Mouse (Mus musculus) left cerebral cortex, adult 9 months (tissue): ENCODE data around the gene Ap1g2.

Source experiments
- DNase-seq, 2 experiments: peaks; one replicate each; pipeline ENCODE4 v3.0.0; 2022; ENCODE audit warnings: low spot score in 2 of 2

Ap1g2 gene

DNA sequence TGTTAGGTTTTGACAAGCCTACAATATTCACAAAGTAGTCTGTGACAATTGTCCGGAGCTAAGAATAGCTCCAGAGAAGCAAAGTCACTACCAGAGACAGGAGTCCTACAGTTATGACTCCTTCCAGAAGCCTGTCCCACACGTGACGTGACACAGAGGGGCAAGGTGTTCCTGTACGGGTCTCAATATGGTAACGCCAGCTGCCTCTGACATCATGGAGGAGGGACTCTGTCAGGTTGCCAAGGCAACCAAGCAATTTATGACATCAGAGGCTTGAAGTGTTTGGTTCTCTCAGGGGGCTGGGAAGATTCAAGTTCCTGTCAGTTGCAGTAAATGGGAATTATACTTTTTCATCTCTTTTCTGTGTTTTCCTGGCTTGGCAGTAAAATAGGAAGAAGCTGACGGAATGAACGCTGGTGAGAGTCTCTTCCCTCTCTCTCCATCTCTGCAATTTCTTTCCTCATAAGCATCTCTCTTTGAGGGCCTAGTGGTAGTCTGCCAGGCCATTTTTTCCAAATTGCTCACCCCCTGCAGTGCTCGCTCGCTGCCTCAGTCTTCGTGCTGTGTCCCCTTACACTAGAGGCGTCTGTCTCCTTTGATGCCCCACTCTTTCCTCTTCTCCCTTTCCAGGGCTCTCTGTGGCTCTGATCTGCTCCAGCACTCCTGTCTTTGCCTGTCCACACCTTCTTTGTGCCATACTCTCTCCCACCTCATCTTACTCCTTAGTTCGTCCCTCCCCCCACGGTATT, 17.0 kb downstream of the Ap1g2 start:
- DNase-seq: peak in 1 of 2 experiments; percentile 71

DNA sequence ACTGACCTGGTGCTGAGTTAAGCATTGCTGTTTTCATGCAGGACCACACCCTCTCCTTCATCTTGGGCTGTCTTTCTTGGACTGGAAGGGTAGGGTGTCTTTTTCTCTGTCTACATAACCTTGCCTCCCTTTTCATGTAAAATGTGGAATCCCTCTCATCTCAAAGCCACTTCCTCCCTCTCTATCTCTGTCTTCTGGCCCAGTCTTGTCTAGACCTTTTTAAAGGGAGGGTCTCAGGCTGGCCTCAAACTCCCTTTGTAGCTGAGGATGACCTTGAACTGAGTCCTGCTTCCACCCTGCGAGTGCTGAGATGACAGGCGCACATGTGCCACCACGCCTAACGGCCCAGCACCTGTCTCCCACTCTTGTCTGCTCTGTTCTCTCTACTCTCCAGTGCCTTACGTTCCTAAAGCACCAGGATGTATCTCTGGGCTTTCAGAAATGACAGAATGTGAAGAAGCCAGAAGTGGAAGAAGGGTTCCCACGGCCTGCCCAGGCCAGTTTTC, 20.3 kb downstream of the Ap1g2 start:
- no peak for DNase-seq

DNA sequence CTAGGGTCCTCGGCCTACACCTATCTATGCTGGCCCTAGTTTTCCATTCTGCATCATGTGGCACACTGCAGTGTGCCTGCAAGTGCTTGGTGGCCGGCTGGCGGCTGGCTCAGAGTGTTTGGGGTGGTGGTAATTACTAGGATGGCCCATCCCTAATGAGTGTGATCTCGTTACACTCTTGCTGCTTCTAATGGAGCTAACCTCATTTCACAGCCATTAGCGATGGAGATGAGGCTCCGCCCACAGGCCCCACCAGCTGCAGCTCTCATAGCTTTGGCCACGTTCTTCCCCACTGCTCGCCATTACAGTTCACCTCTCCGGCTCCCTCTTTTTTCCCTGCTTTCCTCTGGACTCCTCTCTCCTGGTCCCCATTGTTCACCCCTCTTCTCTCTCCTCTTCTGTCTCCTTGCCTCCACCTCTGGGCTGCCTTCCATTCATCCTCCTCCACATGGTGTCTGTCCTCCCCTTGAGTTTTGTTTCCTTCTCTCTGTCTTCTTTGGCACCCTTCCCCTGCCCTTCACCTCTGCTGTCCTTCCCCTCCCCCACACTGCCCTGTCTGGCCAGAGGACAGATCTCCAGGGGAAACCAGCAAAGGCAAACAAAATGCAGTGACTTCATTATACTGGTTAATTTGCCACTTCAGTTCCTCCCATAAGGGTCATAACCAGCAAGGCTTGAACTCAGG, 20.9 kb downstream of the Ap1g2 start:
- DNase-seq: no peak

DNA sequence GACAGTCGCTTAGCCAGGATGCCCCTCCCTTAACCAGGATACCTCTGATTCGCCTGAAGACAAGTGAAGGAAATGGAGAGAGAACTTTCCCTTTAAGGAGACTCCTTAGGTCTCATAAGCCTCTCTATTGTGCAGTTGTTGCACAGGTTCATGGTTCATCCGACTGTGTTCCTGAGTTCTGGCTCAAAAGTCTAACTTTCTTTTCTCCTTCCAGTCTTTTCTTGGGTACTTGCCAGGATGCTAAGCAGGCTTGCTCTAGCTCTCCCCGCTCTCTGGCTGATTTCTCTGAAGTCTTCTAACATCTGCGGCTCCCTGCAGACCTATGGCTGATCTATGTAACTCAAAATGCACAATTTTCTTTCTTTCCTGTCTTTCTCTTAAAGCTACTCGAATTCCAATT, 22.9 kb downstream of the Ap1g2 start:
- DNase-seq: no peak

DNA sequence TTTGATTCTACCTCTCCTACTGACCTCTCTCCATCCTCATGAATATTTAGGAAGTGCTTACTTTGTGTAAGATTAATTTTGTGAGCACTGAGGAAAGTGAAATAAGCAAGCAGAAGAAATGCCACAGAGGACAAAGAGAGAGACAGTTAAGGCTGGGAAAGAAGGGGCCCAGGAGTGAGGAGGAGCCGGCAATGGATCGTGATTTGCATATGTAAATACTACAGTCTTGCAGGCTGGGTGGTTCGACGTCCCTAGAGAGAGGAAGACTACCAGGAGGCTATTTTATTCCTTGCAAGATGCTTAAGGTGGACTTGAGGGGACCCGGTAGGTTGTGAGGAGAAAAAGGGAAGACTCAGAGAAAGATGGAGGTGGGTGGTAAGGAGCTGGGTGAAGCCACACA, 25.3 kb downstream of the Ap1g2 start:
- DNase-seq: no peak

DNA sequence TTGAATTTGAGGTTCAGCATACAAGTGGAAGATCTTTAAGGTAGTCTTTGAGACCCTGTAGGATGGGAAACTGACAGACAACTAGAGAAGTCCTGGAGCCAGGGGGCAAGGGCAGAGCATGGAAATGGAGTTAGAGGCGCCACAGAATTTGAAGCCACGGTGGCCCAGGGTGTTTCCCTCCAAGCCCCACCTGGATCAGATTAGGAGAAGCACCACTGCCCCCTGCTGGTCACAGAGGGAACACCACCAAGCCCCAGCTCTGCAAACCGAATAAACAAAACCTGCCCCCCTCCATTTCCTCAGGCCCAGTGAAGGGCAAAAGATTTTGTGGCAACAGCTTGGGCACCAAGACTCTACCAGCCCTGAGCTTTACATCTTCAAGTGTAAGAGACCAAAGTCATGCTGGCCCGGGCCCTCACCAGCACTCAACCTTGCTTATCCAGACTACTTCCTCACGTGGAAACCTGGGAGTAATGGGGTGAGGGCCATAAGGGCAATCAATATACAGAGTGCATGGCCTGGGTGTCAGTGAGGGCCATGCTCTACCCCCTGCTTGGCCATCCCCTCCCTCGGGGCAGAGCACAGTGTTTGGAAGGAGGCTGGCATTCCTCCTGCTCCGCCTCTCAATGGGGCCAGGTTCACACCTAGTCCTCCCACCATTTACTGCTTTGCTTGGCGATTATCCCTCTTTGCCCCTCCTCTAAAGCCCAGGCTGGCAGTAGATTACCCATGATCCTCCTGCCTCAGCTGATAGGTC, 27.0 kb downstream of the Ap1g2 start:
- peak in 1 of 2 experiments; percentile 76 for DNase-seq

DNA sequence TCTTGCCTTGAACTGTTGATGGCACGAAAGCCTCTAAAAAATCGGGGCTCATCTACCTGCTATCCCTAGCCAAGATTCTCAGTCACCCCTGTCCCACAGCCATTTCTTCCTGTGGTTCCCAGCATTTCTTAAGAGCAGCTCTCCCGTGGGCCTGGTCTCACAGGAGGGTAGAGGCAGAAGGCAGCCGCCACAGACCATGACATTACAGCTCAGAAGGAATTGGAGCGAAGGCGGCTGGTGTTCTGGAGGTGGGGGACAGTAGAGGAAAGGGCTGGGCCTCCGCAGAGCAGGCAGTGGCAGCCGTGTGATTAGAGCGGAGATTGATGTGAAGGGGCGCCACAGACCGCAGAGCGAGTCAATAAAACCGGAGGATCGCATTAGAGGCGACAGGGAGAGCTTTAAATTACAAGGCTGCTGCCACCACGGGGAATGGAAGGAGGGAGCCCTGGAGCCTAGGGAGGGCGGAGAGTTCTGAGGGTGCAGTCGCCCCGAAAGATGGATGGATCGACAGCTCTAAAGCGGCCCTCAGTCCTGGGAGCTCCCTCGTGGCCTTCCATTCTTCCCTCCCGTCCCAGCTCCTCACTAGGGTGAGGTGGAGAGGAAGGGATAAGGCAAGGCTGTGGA, 27.9 kb downstream of the Ap1g2 start:
- DNase-seq: no peak

DNA sequence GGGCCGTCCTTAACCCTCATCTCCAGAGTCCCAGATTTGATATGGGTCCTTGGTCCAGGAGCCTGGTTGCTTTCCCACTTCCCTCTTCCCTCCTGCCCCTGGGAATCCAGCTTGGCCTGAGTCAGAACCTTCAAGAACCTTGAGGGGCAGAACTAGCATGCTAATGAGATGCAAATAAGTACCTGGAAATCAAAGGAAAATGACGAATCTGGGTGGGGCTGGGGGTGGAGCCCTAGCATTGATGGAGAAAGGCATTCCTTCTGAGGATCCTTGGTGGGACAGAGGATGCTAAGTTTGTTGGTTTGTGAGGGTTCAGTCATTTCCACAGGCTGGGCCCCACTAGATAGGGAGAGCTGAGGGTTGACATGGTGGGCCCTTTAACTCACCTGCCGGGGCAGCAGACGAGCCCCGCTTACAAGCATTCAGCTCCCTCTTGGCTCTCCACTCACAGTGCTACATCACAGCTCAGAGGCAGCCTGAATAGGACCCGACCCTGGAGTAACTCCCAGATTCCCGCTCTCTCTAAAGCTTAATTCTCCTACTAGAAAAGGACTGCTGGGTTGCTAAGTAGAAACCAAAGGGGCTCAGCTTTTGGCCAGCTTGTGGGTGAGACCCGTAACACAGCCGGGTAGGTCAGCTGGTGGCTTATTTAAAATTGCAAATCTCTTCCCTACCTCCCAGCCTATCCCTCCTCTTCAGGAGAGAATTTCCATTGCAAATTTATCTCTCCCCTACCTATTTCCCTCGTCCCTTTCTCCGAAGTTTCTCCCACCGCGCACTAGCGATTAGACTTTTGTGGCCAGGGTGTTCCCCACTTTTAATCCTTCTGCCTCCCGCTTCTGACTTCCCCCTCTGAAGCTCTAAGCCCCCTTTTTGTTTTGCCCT, 28.7 kb downstream of the Ap1g2 start:
- no peak for DNase-seq

DNA sequence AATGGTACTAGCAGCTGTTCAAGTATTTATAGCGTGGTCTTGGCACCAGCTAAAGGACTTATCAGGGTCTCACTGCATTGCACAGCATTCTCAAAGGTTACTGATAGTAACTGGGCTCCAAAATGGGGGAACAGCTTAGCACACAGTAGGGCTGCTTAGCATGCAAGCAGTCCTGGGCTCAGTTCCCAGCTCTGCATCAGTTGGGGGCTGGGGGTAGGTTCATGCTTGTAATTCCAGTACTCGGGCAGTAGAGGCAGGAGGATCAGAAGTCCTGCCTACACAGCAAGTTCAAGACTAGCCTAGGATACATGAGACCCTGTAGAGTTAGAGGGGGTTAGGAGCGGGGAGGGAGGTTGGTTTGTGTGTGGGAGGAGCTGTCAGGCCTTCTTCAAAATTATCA, 29.4 kb downstream of the Ap1g2 start:
- DNase-seq: no peak

DNA sequence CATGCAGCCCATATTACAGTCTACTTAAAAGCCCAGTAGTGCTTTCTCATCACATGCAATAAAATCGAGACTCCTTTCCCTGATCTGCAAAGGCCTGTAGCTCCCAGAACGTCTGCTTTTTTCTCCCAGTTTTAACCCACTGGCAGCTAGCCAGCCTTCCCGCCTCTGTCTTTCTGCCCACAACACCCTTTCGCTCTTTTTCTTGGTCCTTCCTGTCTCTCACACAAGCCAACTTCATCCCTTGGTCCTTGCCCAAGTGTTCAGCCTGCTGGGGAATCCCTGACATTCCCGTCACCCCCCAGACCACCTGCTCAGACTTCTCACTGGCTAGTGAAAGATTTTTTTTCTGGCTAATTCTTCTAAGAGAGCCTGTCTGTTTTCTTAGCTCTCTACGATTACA, 30.2 kb downstream of the Ap1g2 start:
- peak in 1 of 2 experiments; percentile 87 for DNase-seq

DNA sequence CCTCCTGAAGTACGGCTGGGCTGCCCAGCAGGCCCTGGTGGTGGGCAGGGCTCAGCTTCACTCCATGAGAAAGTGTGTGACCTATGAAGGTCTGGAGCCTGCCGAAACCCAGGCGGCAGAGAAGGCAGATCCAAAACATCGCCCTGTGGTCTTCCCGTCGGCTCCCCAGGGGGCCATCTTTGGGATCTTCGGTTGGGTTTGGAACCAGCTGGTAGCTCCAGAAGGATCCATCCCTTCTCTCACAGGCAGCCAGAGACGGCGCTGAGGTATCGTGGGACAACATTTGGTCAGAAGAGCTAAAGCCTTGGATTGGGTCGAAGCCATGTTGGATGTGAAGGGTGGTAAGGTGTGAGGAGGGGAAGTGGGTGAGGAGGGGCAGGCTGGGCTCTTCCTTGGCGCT, 32.0 kb downstream of the Ap1g2 start:
- no peak for DNase-seq

DNA sequence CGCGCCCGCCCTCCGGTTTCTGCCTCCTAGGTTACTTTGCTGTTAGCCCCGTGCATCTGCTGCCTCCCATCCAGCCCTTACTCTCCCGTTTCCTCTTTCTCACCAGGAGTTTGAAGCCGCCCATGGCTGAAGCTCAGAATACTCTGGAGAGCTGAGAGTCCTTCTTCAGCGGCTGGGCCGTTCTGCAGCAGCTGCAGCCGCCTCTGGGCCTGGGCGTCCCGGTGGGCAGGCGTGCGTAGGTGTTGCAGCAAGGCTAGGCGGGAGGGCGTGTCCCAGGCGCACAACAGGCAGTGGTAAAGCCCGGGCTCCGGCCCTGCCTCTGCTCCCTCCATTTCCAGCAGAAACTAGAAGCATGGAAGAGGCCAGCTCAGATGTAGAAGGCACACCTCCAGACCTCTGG, 34.6 kb downstream of the Ap1g2 start:
- no peak for DNase-seq

DNA sequence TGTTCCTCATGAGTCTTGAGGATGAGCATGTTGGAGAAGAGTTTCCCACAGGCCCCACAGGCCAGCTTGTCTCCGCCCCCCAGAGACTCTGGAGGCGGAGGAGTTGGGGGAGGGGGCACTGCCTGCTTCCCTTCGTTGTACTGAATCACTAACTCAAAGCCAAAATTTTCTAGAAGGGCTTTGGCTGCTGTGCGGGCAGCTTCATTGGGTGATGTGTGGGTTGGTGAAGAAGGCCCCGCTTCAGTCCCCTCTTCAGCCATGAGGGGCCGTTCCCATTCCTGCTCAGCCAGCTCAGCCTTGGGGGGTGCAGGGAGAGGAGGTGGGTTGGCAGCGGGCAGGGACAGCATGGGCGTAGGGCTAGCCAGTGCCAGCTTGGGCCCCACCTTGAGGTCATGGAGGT, 40.4 kb downstream of the Ap1g2 start:
- no peak for DNase-seq

DNA sequence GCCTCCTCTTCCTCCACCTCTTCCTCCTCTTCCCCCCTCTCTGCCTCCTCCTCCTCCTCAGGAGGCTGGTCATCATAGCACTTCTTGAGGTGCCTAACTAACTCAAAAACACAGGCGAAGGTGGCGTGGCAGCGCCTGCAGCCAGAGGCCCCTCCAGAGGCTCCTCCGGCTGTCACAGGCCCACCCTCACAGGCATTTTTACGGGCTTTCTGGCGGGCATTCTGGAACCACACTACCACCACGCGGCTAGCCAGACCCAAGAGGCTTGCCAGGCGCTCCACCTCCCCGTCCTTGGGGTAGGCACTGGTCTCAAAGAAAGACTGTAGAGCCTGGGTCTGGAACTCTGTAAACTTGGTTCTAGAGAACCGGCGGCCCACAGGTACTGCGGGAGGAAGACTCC, 41.0 kb downstream of the Ap1g2 start:
- DNase-seq: no peak

DNA sequence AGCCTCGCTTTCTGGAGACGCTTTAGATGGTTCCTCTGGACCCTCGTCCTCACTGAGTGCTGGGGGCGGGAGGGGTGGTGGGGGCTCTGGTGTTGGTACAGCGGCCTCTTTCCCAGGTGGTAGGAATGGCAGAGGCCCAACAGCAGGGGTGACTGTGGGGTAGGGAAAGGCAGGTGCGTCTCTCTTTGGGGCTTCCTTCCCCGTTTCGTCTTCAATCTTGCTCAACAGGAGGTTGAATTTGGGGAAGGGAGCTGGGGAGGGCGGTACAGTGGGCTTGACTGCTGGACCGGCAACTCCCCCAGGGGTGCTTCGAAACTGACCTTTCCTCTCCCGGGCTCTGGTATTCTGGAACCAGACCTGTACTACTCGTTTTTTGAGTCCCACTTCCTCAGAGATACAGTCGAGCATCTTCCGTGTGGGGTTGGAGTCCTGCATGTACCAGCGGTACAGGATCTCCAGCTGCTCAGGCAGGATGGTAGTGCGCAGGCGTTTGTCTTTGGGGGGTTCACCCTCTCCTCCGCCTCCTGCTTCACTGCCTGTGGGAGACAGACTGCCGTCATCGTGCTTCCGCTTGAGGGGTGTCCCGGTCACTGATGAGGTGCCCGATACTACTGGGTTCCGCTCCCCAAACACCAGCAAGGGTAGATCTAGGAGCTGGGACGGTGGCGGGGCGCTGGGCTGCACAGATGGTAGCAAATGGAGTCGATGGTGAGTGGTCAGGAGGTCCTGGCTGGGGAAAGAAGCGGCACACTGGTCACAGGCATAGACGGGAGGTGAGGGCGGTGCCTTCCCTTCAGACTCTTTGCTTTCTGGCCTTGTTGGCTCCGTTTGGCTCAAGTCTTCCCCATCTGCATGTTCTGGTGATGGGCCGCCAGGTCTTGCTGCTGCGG, 41.7 kb downstream of the Ap1g2 start:
- DNase-seq: no peak

DNA sequence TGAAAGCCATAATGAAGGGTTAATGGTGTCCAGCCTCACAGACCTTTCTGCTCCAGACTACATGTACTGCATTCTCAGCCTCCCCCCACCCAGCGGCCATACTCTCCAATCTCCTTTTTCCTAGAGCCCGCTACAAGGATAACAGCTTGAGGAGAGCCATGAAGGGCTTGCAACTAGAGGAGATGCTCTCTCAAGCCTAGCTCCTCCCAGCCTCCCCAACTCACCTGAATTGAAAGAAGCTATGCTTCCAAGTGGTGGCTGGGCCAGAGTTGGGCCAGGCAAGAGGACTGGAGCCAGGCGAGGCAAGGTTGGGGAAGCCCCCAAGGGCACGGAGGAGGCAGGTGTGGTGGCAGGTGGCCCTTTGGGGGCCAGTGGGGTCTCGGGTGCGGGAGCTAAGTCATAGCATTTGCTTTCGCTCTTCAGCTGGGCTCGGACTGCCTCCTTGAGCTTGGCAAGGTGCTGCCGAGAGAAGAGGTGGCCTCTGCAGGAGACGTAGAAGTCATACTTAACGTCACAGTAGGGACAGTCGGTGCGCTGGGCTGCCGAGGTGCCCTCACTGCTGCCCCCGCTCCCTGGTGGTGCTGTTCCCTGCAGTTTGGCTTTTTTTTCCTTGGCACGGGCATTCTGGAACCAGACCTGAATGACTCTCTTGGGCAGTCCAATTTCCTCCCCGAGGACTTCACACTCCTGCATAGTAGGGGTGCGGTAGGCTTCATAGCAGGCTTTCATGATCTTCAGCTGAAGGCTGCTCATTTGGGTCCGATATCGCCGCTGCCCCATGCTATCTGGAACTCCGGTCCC, 42.6 kb downstream of the Ap1g2 start:
- peak in 1 of 2 experiments; percentile 32 for DNase-seq

DNA sequence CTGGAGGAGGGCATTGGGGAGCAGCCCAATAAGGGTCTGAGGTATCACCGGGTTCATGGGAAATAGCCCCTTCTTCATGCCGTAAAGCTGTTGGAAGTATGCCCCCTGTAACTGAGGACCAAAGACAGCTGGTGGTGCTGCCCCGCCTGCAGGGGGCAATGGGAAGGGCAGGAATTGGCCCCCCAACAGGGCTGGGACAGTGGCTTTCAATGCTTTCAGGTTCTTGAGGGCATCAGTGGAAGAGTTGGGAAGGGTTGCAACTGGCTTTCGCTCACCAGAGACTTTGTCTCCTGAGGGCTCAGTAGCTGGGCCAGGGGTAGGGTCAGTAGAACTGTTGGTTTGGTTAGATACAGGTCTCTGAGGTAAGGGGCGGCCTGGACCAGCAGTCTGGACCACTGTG, 43.3 kb downstream of the Ap1g2 start:
- DNase-seq: no peak

DNA sequence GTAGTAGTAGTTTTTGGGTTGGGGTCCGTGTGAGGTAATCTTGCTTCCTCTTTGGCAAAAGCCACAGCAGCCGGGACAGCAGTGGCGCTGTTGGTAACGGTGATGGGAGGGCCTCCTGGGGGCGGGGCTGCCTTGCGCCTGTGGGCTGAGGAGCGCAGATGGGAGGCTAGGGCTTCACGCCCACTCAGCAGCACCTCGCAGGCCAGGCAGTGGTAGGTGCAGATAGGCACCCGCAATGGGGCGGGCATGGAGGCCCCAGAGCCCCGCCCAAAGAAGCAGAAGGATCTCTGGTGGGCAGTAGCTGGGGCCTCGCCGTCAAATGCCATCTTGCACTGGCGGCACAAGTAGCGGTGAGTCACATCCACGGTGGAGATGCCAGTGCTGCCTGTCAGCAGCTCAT, 43.8 kb downstream of the Ap1g2 start:
- peak in 1 of 2 experiments; percentile 75 for DNase-seq

DNA sequence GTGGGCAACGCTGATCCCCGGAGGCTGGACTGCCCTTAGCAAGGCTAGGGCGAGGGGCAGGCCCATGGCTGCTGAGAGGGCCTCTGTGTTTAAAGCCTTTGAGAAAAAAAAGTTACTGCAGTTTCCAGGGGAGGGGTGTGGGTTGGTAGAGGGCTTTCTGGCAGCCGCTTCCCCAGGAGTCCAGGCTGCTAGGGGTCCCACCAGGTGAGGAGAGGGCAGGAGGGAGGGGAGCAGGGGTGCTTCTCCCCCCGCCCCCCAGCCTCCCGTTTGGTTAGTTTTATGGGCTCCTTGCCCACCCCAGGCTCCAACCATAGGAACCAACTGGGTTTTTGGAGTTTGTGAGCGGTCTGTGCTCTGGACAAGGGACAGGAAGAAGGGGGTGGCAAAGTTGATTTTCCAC, 44.5 kb downstream of the Ap1g2 start:
- DNase-seq: no peak
